Mouse (Mus musculus) thymus, postnatal 36 days (tissue): ENCODE results near the gene Col6a5.

Experiments
- DNase-seq, 2 experiments: peaks; one replicate each; pipeline ENCODE4 v3.0.0; 2022; ENCODE audit warnings: mixed read lengths in 2 of 2

Gene Col6a5

GRCm38 (mm10) chr9:105960533-105960932 is at the start of gene Col6a5:
Col6a5 (minus strand) TSS chr9:105960643.
- DNase-seq, result no peak

GRCm38 (mm10) chr9:105997955-105998354 is 37.5 kb upstream of the Col6a5 start:
- DNase-seq, result no peak

GRCm38 (mm10) chr9:105992425-105992824 is 32.0 kb upstream of the Col6a5 start:
- no peak for DNase-seq

GRCm38 (mm10) chr9:105990099-105990498 is 29.7 kb upstream of the Col6a5 start:
- DNase-seq, result no peak

GRCm38 (mm10) chr9:105989468-105989867 is 29.0 kb upstream of the Col6a5 start:
- no peak for DNase-seq

GRCm38 (mm10) chr9:105988096-105988495 is 27.7 kb upstream of the Col6a5 start:
- no peak for DNase-seq

- DNase-seq, result no peak
Measured at GRCm38 (mm10) chr9:105984931-105985519, 24.6 kb upstream of the Col6a5 start.

GRCm38 (mm10) chr9:105978479-105978878 is 18.0 kb upstream of the Col6a5 start:
- no peak for DNase-seq

- no peak for DNase-seq
Measured at GRCm38 (mm10) chr9:105976871-105977270, 16.4 kb upstream of the Col6a5 start.

GRCm38 (mm10) chr9:105976314-105976713 is 15.9 kb upstream of the Col6a5 start:
- DNase-seq, result no peak

- no peak for DNase-seq
Measured at GRCm38 (mm10) chr9:105973736-105974135, 13.3 kb upstream of the Col6a5 start.

- DNase-seq, result no peak
Measured at GRCm38 (mm10) chr9:105972031-105972430, 11.6 kb upstream of the Col6a5 start.

GRCm38 (mm10) chr9:105971351-105971894 is 11.0 kb upstream of the Col6a5 start:
- no peak for DNase-seq

GRCm38 (mm10) chr9:105970901-105971300 is 10.5 kb upstream of the Col6a5 start:
- no peak for DNase-seq

- no peak for DNase-seq
Measured at GRCm38 (mm10) chr9:105967976-105968375, 7.5 kb upstream of the Col6a5 start.

- DNase-seq, result no peak
Measured at GRCm38 (mm10) chr9:105959116-105959515, 1.3 kb downstream of the Col6a5 start.

GRCm38 (mm10) chr9:105949755-105950154 is 10.7 kb downstream of the Col6a5 start:
- no peak for DNase-seq

GRCm38 (mm10) chr9:105947577-105947976 is 12.9 kb downstream of the Col6a5 start:
- DNase-seq, result no peak

- DNase-seq, result no peak
Measured at GRCm38 (mm10) chr9:105933816-105934215, 26.6 kb downstream of the Col6a5 start.

- no peak for DNase-seq
Measured at GRCm38 (mm10) chr9:105929287-105929686, 31.2 kb downstream of the Col6a5 start.

GRCm38 (mm10) chr9:105928406-105929071 is 31.9 kb downstream of the Col6a5 start:
- no peak for DNase-seq

- DNase-seq, result no peak
Measured at GRCm38 (mm10) chr9:105923659-105924058, 36.8 kb downstream of the Col6a5 start.

- DNase-seq, result no peak
Measured at GRCm38 (mm10) chr9:105915186-105915585, 45.3 kb downstream of the Col6a5 start.

GRCm38 (mm10) chr9:105910166-105910565 is 50.3 kb downstream of the Col6a5 start:
- no peak for DNase-seq
